Mouse (Mus musculus) urinary bladder, adult 18-20 months (tissue): ENCODE measurements at regions not wholly inside any gene's neighbourhood (a gene's known extent, or its start where the extent isn't known, plus 50 kb on each side); places are given as distances from the start of the nearest gene placed in this dataset.
"Not testable (repeated sequence)": the region's sequence is repeated elsewhere in the genome, so short reads cannot be mapped to it uniquely, and the experiment has no call there.

Experiments used
- DNase-seq, 2 experiments: peaks; one replicate each; pipeline ENCODE4 v3.0.0; 2022; ENCODE audit warnings: low spot score in 2 of 2, mixed read lengths in 2 of 2

- no peak for DNase-seq
Measured at GRCm38 (mm10) chr2:171593884-171594283, 449.4 kb downstream of the Cbln4 start.

GRCm38 (mm10) chr2:171592315-171592714 lies 451.0 kb downstream of the Cbln4 start:
- no peak for DNase-seq

DNA sequence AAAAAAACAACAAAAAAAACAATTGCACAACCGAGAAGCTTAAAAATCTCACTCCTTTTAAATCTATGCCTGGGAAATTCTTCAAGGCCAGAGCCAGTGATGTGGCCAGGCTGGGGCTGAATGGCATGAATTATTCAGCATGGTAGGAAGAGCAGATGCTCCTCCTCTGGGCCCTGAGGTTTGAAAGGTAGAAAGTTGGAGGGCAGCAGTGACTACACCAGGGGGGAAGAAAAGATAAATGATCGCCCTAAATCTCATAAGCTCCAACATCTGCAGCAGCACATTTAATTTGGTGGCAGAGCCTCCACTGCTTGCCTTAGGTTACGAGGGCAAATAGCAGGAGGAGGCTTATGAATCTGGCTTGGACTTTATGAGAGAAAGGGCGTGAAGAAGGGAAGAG lies 455.1 kb downstream of the Cbln4 start:
- DNase-seq = no peak

- no peak for DNase-seq
Measured at GRCm38 (mm10) chr2:171587635-171588034, 455.6 kb downstream of the Cbln4 start.

DNA sequence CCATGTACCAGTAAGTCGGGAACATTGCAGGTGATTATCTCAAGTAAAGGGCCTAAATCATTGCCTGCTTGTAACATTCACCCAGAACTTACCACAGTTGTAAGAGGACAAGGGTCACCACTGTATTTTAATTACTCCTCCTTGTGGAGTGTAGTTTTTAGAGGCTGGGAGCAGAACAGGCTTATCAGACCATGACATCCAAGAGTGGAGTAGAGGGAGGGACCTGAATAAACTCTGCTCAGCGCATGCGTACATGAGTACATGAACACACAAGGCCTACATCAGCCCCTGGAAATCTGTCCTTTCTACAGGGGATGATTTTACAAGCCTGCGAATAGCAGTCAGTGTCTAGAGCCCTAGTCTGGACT lies 456.4 kb downstream of the Cbln4 start:
- DNase-seq = no peak

DNA sequence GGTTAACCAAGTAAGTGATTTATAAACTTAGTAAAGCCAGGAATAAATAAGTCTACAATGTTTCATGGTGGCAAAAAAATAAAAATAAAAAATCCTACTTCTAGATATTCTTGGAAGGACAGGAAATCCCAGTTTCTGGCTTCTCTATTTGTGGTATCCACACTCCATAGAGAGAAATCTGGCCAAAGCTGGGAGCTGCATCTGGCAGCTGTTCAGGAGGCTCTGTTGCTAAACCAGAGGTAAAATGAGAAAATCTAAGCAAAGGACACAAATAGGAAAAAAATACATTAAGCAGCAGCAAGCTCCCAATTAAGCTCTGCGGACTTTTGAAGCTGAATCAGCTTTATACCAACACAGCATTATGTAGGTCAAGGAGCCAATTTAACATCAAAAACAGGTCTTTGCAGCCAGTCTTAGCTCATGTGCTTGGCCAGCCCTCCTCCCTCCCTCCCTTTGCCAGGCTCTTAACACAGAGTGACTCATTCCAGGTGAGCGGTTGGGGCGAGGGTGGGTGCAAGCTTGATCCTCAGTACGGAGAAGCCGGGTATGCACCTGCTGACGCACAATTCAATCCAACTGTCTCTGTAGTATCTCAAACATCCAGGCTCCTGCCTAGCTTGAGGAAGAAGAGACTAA lies 456.9 kb downstream of the Cbln4 start:
- DNase-seq = peak; percentile 3 to 21

- no peak for DNase-seq
Measured at GRCm38 (mm10) chr2:171574360-171574759, 468.9 kb downstream of the Cbln4 start.

- DNase-seq = no peak
Measured at GRCm38 (mm10) chr2:171562656-171563055, 480.6 kb downstream of the Cbln4 start.

GRCm38 (mm10) chr2:171542768-171543167 lies 500.5 kb downstream of the Cbln4 start:
- DNase-seq = not testable (repeated sequence)

DNA sequence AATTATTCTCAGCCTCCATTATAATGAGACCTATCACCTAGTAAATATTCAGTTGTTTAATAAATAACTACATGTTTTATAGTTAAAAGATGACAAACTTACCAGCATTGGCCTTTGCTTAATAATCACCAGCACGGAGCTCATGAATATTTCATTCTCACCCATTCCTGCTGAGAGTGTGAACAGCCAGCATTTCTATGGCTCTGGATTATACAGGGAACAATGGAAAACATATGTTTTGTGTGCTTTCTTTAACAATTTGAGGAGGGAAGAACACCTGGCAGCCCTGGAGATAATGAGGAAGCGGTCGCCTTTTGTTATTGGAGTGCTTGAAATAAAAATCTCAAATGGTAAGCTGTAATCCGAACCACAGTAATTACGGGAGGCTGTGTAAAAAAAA lies 528.4 kb downstream of the Cbln4 start:
- DNase-seq = no peak

GRCm38 (mm10) chr2:171496620-171497019 lies 546.6 kb downstream of the Cbln4 start:
- no peak for DNase-seq

DNA sequence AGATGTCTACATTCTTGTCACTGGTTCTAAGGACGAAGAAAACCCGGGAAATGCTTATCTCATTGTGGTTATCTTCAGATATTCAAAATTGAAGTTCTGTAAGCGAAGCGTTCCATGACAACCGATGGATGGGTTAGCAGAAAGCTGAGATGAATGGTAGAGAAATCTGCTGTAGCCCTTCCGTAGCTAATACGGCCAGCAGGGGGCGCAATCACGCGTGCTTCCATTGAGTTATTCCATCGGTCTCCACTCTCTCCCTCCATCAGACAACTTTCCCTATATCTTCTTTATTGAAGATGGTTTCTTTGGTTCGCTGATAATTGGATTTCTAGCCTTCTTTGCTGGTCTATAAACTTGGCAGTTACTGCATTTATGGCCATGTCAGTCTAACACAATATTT lies 549.5 kb downstream of the Cbln4 start:
- peak in 1 of 2 experiments; percentile 23 for DNase-seq

- no peak for DNase-seq
Measured at GRCm38 (mm10) chr2:171487284-171487683, 556.0 kb downstream of the Cbln4 start.

GRCm38 (mm10) chr2:171453241-171453640 lies 590.0 kb downstream of the Cbln4 start:
- no peak for DNase-seq

GRCm38 (mm10) chr2:171406057-171406456 lies 637.2 kb downstream of the Cbln4 start:
- DNase-seq = no peak

GRCm38 (mm10) chr2:171388936-171389335 lies 654.3 kb downstream of the Cbln4 start:
- DNase-seq = no peak

- no peak for DNase-seq
Measured at GRCm38 (mm10) chr2:171373457-171373856, 641.9 kb downstream of the Dok5 start.

DNA sequence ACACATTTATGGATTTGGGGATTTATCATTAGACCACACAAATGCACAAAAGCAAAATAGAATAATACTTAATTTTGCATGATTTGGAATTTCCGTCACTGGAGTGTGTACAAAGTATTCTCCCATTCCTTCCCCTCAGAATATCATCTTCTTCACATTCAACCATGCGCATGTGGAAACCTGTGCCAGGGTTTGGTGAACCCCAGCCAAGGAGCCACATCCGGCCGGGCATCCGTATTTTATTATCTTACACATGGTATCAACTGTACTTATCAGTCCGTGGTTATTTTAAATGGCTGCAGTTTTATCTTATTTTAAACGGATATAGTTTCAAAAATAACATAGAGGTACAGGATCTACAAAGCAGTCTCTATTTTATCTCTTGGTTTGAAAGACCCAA lies 641.4 kb downstream of the Dok5 start:
- DNase-seq = no peak

GRCm38 (mm10) chr2:171371751-171372150 lies 640.1 kb downstream of the Dok5 start:
- DNase-seq = no peak

DNA sequence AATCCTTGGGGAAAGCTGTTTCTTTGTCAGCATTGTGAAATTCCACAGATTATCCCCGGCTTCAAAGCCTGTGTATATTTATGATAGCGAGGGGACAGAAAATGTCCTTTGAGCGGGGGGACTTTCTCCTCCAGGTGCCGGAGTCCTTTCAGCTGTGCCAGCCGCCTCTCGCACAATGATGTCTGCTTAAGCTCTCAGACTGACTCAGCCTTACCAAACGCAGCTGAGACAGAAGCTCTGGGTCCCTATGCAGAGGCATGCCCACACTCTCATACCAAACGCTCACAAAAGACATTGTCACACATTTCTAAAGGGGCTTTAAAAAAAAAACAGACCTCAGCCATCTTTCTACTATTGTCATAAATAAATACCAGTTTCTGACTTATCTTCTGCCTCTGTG lies 633.9 kb downstream of the Dok5 start:
- no peak for DNase-seq

DNA sequence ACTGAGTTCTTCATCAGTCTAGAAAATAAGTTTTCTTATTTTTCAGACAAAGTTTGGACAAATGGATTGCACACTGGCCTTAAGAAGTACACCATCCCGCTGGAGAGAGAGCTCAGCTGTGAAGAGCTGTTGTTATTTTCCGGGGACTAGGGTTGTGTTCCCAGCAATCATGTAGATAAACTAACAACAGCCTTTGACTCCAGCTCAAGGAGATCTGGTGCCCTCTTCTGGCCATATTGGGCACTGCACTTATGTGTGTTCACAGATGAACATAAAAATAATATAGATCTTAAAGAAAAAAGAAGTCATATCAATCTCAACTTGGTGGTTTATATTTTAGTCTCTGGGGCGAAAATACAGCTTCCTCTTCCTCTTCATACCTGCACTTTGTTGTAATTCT lies 633.0 kb downstream of the Dok5 start:
- DNase-seq = no peak

- DNase-seq = no peak
Measured at GRCm38 (mm10) chr2:171363381-171363780, 631.8 kb downstream of the Dok5 start.

DNA sequence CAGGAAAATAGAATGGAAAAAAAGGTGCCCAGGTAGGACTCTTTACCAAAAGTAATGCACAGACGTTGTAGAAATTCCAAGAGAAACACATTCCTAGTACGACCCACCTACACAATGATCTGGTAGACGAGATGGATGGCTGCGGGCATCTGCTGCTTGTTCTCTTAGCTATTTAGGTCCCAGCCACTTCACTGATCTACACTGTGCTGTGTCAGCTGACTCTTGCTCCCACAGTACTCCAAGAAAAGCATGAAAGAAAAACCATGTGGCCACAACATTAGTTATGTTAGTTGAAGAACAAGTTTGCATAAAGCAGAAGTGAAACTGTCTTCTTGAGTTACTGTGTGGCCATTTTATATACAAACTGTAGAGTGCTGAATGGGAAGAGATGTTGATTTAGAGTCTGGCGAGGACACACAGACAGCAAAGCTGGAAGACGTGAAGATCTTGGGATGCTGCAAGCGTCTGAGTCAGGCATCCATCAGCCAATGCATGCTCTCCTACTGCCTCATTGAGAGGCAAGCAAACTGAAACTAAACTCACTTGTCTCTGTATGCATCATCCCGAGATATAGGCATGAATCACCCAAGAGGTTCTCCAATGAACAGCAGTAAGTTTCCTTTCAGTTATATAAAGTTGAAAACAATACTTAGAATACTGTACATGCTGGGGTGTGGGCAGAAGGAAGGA lies 626.6 kb downstream of the Dok5 start:
- no peak for DNase-seq

- no peak for DNase-seq
Measured at GRCm38 (mm10) chr2:171348156-171348555, 616.5 kb downstream of the Dok5 start.
